Mouse (Mus musculus) MEL (cell line): ENCODE measurements at regions not wholly inside any gene's neighbourhood (a gene's known extent, or its start where the extent isn't known, plus 50 kb on each side); places are given as distances from the start of the nearest gene placed in this dataset.

Experiments
- CHD2 ChIP-seq: IDR thresholded peaks from 2 replicates; pipeline ENCODE4 v1.6.1; 2011; ENCODE audit warnings: low read length, improper control_type of control experiment
- CTCF ChIP-seq, 3 experiments: IDR thresholded peaks in 2 of 3; conservative IDR thresholded peaks in 1 of 3; 2 replicates each; pipeline ENCODE4 v1.5.1; 2011 to 2012; ENCODE audit warnings: low read length in 3 of 3, low read depth in 2 of 3, mild to moderate bottlenecking in 2 of 3, improper control_type of control experiment in 1 of 3, inconsistent platforms in 1 of 3, mixed read lengths in 1 of 3, moderate library complexity in 1 of 3; ENCODE audit not compliant: control insufficient read depth in 1 of 3, insufficient read depth in 1 of 3, poor library complexity in 1 of 3, severe bottlenecking in 1 of 3
- ETS1 ChIP-seq: IDR thresholded peaks from 2 replicates; pipeline ENCODE4 v1.6.1; 2012; ENCODE audit warnings: low read depth, mild to moderate bottlenecking, inconsistent platforms, low read length, improper control_type of control experiment, moderate library complexity
- GATA1 ChIP-seq: IDR thresholded peaks from 2 replicates; pipeline ENCODE4 v1.6.1; 2011; ENCODE audit warnings: low read depth, low read length, improper control_type of control experiment
- HCFC1 ChIP-seq: IDR thresholded peaks from 2 replicates; pipeline ENCODE4 v1.6.1; 2012; ENCODE audit warnings: low read depth, mild to moderate bottlenecking, inconsistent platforms, low read length, improper control_type of control experiment, moderate library complexity
- JUND ChIP-seq: IDR thresholded peaks from 2 replicates; pipeline ENCODE4 v1.6.1; 2011; ENCODE audit warnings: low read depth, mild to moderate bottlenecking, improper control_type of control experiment, low read length
- MAX ChIP-seq: IDR thresholded peaks from 2 replicates; pipeline ENCODE4 v1.6.1; 2011; ENCODE audit warnings: low read length, improper control_type of control experiment
- NELFE ChIP-seq: IDR thresholded peaks from 2 replicates; pipeline ENCODE4 v1.6.1; 2011; ENCODE audit warnings: low read depth, low read length, improper control_type of control experiment
- NRF1 ChIP-seq: IDR thresholded peaks from 2 replicates; pipeline ENCODE4 v1.6.1; 2014; ENCODE audit warnings: low read depth, mild to moderate bottlenecking, inconsistent platforms, low read length, improper control_type of control experiment, moderate library complexity; ENCODE audit not compliant: poor library complexity, insufficient read depth, severe bottlenecking
- POLR2A ChIP-seq, 2 experiments: IDR thresholded peaks; 2 replicates each; pipeline ENCODE4 v1.6.1; 2011 to 2012; ENCODE audit warnings: low read length in 2 of 2, mild to moderate bottlenecking in 2 of 2, control low read depth in 1 of 2, improper control_type of control experiment in 1 of 2, low read depth in 1 of 2, moderate library complexity in 1 of 2; ENCODE audit not compliant: control insufficient read depth in 1 of 2, insufficient read depth in 1 of 2, poor library complexity in 1 of 2
- RCOR1 ChIP-seq: IDR thresholded peaks from 2 replicates; pipeline ENCODE4 v1.6.1; 2012; ENCODE audit warnings: low read depth, mild to moderate bottlenecking, inconsistent platforms, low read length, improper control_type of control experiment
- SIN3A ChIP-seq: IDR thresholded peaks from 2 replicates; pipeline ENCODE4 v1.6.1; 2012; ENCODE audit warnings: low read length, improper control_type of control experiment, inconsistent platforms
- ZMIZ1 ChIP-seq: IDR thresholded peaks from 2 replicates; pipeline ENCODE4 v1.6.1; 2012; ENCODE audit warnings: low read depth, mild to moderate bottlenecking, inconsistent platforms, low read length, improper control_type of control experiment, moderate library complexity
- ZNF384 ChIP-seq: IDR thresholded peaks from 2 replicates; pipeline ENCODE4 v1.6.1; 2012; ENCODE audit warnings: low read depth, mild to moderate bottlenecking, inconsistent platforms, low read length, improper control_type of control experiment

DNA sequence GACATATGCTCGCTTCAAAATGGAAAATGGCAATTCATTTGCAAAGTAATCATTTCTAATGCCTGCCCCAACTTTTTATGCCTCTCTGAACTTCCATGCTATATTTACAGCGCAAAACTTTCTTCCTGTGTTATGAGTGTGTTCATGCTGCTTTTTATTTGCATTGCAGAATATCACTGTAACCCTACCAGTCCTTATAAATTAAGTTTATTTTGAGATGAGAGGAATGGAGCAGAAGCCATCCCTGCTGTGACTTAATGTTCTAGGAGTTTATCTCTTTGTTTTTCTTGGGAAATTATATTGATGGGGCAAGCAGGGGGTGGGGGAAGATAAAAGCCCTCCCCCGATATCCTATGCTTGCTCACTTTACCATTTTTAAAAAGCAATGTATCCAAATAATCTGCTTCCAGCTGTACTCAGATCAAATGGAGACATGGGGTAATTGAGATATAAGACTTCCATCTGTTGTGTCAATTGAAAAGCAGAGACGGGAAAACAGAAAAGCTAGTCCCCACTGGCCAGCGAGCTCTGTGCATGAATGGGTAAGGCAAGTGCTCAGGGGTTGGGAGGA, 136.9 kb downstream of the Actr3 start:
- TF ChIP-seq CTCF (IDR thresholded peaks at IDR 0.05 in 2 of 3, conservative IDR thresholded peaks at IDR 0.05 in 1 of 3; ENCODE audit: control insufficient read depth in 1 of 3, insufficient read depth in 1 of 3, low read depth in 2 of 3, low read length in 3 of 3, poor library complexity in 1 of 3, severe bottlenecking in 1 of 3) (no peak), POLR2A (IDR thresholded peaks at IDR 0.05; ENCODE audit: control insufficient read depth in 1 of 2, insufficient read depth in 1 of 2, low read depth in 1 of 2, low read length in 2 of 2, poor library complexity in 1 of 2) (no peak), CHD2 (no peak), ETS1 (no peak), ZNF384 (no peak), NELFE (no peak), JUND (no peak), GATA1 (no peak), ZMIZ1 (no peak), SIN3A (no peak), NRF1 (no peak), MAX (no peak), RCOR1 (no peak), HCFC1 (no peak)
